Mouse (Mus musculus): Measurements from ENCODE around the gene Dlat. TPM values are rescaled to one million over a fixed set of nuclear protein-coding genes. Genes with fewer than 3 reads are reported as not detected.
A peak's percentile ranks its signal among the peaks of the same experiment; 100 is the strongest.

Gene Dlat
- total and polyA plus RNA-seq, 3 experiments, result 36.1 to 61.3 (median 60.0) TPM

GRCm38 (mm10) chr9:50616766-50617603, 42.6 kb downstream of the Dlat start, which contains the start of the genes Pih1d2 and Nkapd1:
Gene Pih1d2 (plus strand): TSS chr9:50617321.
Gene Nkapd1 (minus strand): TSS chr9:50617464.
- TF ChIP-seq POLR2AphosphoS5 (IDR thresholded peaks at IDR 0.05; ENCODE audit: insufficient replicate concordance, low read depth, low read length) (no peak), GATA2 (IDR thresholded peaks at IDR 0.05; ENCODE audit: borderline replicate concordance, low read depth, low read length) (no peak), TAL1 (conservative IDR thresholded peaks at IDR 0.05; ENCODE audit: low read depth, low read length) (no peak), GATA1 (IDR thresholded peaks at IDR 0.05; ENCODE audit: borderline replicate concordance, low read length) (no peak), CTCF (IDR thresholded peaks at IDR 0.05; ENCODE audit: low read depth, low read length) (no peak)
- no peaks in the 10 kb centered on the region for H3K27me3 ChIP-seq (ENCODE audit: insufficient read depth, low read length)
- H3K9me3 ChIP-seq (replicated peaks), result no peaks in the 10 kb centered on the region
- H3K4me1 ChIP-seq (ENCODE audit: insufficient read depth, low read depth, low read length), result peaks cover 35% of the 10 kb centered on the region
- ATAC-seq (ENCODE audit: extremely low read depth, insufficient number of reproducible peaks, low FRiP score, poor library complexity, severe bottlenecking), result peak; percentile 64
- DNase-seq (ENCODE audit: low spot score), result peak; percentile 69
- H3K4me3 ChIP-seq (ENCODE audit: low read depth, low read length), result peak within 1 kb of the TSS; percentile 93
- peaks cover 36% of the 10 kb centered on the region for H3K36me3 ChIP-seq (replicated peaks)

- H3K4me1 ChIP-seq (ENCODE audit: insufficient read depth, low read depth, low read length), result peaks cover 35% of the 10 kb centered on the region
- H3K9me3 ChIP-seq (replicated peaks), result no peaks in the 10 kb centered on the region
- no peak for TF ChIP-seq GATA1 (IDR thresholded peaks at IDR 0.05; ENCODE audit: borderline replicate concordance, low read length)
- no peak for TF ChIP-seq GATA2 (IDR thresholded peaks at IDR 0.05; ENCODE audit: borderline replicate concordance, low read depth, low read length)
- TF ChIP-seq POLR2AphosphoS5 (IDR thresholded peaks at IDR 0.05; ENCODE audit: insufficient replicate concordance, low read depth, low read length), result no peak
- no peak for TF ChIP-seq TAL1 (conservative IDR thresholded peaks at IDR 0.05; ENCODE audit: low read depth, low read length)
- TF ChIP-seq CTCF (IDR thresholded peaks at IDR 0.05; ENCODE audit: low read depth, low read length), result no peak
- DNase-seq (ENCODE audit: low spot score) (no peak), ATAC-seq (ENCODE audit: extremely low read depth, insufficient number of reproducible peaks, low FRiP score, poor library complexity, severe bottlenecking) (no peak)
- peak overlapping the region; percentile 93 for H3K4me3 ChIP-seq (ENCODE audit: low read depth, low read length)
- peaks cover 41% of the 10 kb centered on the region for H3K36me3 ChIP-seq (replicated peaks)
- no peaks in the 10 kb centered on the region for H3K27me3 ChIP-seq (ENCODE audit: insufficient read depth, low read length)
Measured at GRCm38 (mm10) chr9:50616161-50616560, 43.4 kb downstream of the Dlat start.

DNA sequence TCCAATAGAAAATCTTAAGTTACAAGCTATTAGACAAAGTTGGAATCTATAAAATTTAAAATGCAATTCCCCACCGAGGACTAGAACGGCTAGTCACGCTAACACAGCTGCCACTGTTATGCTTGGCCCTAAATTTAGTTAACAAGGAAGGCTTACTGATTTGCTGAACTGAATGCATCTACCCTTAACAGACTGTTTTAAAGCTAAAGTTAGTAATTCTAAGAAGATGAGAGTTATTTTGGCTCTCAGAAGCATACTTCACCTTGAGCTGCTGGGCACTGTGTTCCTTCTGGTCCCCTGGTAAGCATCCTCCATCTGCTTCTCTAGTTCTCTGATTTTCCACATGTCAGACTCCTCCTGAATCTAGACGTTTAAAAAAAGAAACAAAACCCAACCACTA, 47.5 kb downstream of the Dlat start:
- no peaks in the 10 kb centered on the region for H3K27me3 ChIP-seq (ENCODE audit: insufficient read depth, low read length)
- no peak for TF ChIP-seq POLR2AphosphoS5 (IDR thresholded peaks at IDR 0.05; ENCODE audit: insufficient replicate concordance, low read depth, low read length)
- no peak for TF ChIP-seq GATA2 (IDR thresholded peaks at IDR 0.05; ENCODE audit: borderline replicate concordance, low read depth, low read length)
- no peak for TF ChIP-seq TAL1 (conservative IDR thresholded peaks at IDR 0.05; ENCODE audit: low read depth, low read length)
- TF ChIP-seq GATA1 (IDR thresholded peaks at IDR 0.05; ENCODE audit: borderline replicate concordance, low read length), result no peak
- TF ChIP-seq CTCF (IDR thresholded peaks at IDR 0.05; ENCODE audit: low read depth, low read length), result no peak
- no peak for DNase-seq (ENCODE audit: low spot score)
- peaks cover 27% of the 10 kb centered on the region for H3K4me1 ChIP-seq (ENCODE audit: insufficient read depth, low read depth, low read length)
- H3K9me3 ChIP-seq (replicated peaks), result no peaks in the 10 kb centered on the region
- no peak for ATAC-seq (ENCODE audit: extremely low read depth, insufficient number of reproducible peaks, low FRiP score, poor library complexity, severe bottlenecking)
- peaks cover 76% of the 10 kb centered on the region for H3K36me3 ChIP-seq (replicated peaks)
- H3K4me3 ChIP-seq (ENCODE audit: low read depth, low read length), result no peak overlapping the region

- H3K27me3 ChIP-seq (ENCODE audit: insufficient read depth, low read length), result no peaks in the 10 kb centered on the region
- TF ChIP-seq GATA1 (IDR thresholded peaks at IDR 0.05; ENCODE audit: borderline replicate concordance, low read length), result no peak
- TF ChIP-seq CTCF (IDR thresholded peaks at IDR 0.05; ENCODE audit: low read depth, low read length), result no peak
- no peak for TF ChIP-seq POLR2AphosphoS5 (IDR thresholded peaks at IDR 0.05; ENCODE audit: insufficient replicate concordance, low read depth, low read length)
- TF ChIP-seq TAL1 (conservative IDR thresholded peaks at IDR 0.05; ENCODE audit: low read depth, low read length), result no peak
- no peak for TF ChIP-seq GATA2 (IDR thresholded peaks at IDR 0.05; ENCODE audit: borderline replicate concordance, low read depth, low read length)
- peaks cover 34% of the 10 kb centered on the region for H3K4me1 ChIP-seq (ENCODE audit: insufficient read depth, low read depth, low read length)
- DNase-seq (ENCODE audit: low spot score) (peak; percentile 10), ATAC-seq (ENCODE audit: extremely low read depth, insufficient number of reproducible peaks, low FRiP score, poor library complexity, severe bottlenecking) (no peak)
- H3K4me3 ChIP-seq (ENCODE audit: low read depth, low read length), result peak overlapping the region; percentile 97
- H3K9me3 ChIP-seq (replicated peaks), result no peaks in the 10 kb centered on the region
- H3K36me3 ChIP-seq (replicated peaks), result peaks cover 52% of the 10 kb centered on the region
Measured at GRCm38 (mm10) chr9:50604338-50604737, 55.2 kb downstream of the Dlat start.

DNA sequence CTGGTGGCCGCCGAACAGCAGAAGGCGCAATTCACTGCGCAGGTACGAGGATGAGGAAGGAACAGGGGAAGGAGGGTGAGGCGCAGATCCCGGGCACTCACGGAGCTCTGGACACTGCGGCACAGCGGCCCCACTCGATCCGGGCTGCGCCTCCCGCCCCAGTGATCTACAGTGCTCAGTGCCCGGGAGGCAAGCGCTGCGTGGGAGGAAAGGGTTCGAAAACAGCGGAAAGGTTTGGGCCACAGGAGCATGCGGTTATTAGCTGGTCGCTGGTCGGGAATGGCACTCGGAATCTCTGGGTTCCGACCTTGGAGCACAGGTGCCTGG, 55.6 kb downstream of the Dlat start:
- ATAC-seq (ENCODE audit: extremely low read depth, insufficient number of reproducible peaks, low FRiP score, poor library complexity, severe bottlenecking) (no peak), DNase-seq (ENCODE audit: low spot score) (no peak)
- Histone ChIP-seq H3K4me3 (ENCODE audit: low read depth, low read length) (peak overlapping the region; percentile 97), H3K27me3 (ENCODE audit: insufficient read depth, low read length) (no peaks in the 10 kb centered on the region), H3K36me3 (replicated peaks) (peaks cover 52% of the 10 kb centered on the region), H3K9me3 (replicated peaks) (no peaks in the 10 kb centered on the region), H3K4me1 (ENCODE audit: insufficient read depth, low read depth, low read length) (peaks cover 34% of the 10 kb centered on the region)
- TF ChIP-seq GATA2 (IDR thresholded peaks at IDR 0.05; ENCODE audit: borderline replicate concordance, low read depth, low read length) (no peak), GATA1 (IDR thresholded peaks at IDR 0.05; ENCODE audit: borderline replicate concordance, low read length) (no peak), POLR2AphosphoS5 (IDR thresholded peaks at IDR 0.05; ENCODE audit: insufficient replicate concordance, low read depth, low read length) (no peak), CTCF (IDR thresholded peaks at IDR 0.05; ENCODE audit: low read depth, low read length) (no peak), TAL1 (conservative IDR thresholded peaks at IDR 0.05; ENCODE audit: low read depth, low read length) (no peak)

GRCm38 (mm10) chr9:50603189-50603997, 56.2 kb downstream of the Dlat start, which contains the start of the genes Sdhd and Timm8b:
Gene Sdhd (minus strand): TSS chr9:50603812.
Gene Timm8b (plus strand): TSS chr9:50603910.
- Histone ChIP-seq H3K4me3 (ENCODE audit: low read depth, low read length) (peak within 1 kb of the TSS; percentile 97), H3K9me3 (replicated peaks) (no peaks in the 10 kb centered on the region), H3K27me3 (ENCODE audit: insufficient read depth, low read length) (no peaks in the 10 kb centered on the region), H3K36me3 (replicated peaks) (peaks cover 53% of the 10 kb centered on the region), H3K4me1 (ENCODE audit: insufficient read depth, low read depth, low read length) (peaks cover 36% of the 10 kb centered on the region)
- ATAC-seq (ENCODE audit: extremely low read depth, insufficient number of reproducible peaks, low FRiP score, poor library complexity, severe bottlenecking) (peak; percentile 86), DNase-seq (ENCODE audit: low spot score) (peak; percentile 84)
- TF ChIP-seq GATA1 (IDR thresholded peaks at IDR 0.05; ENCODE audit: borderline replicate concordance, low read length), result no peak
- TF ChIP-seq GATA2 (IDR thresholded peaks at IDR 0.05; ENCODE audit: borderline replicate concordance, low read depth, low read length), result no peak
- no peak for TF ChIP-seq TAL1 (conservative IDR thresholded peaks at IDR 0.05; ENCODE audit: low read depth, low read length)
- TF ChIP-seq CTCF (IDR thresholded peaks at IDR 0.05; ENCODE audit: low read depth, low read length), result no peak
- no peak for TF ChIP-seq POLR2AphosphoS5 (IDR thresholded peaks at IDR 0.05; ENCODE audit: insufficient replicate concordance, low read depth, low read length)

All from G1E (cell line).